Mouse (Mus musculus) neutrophil, adult 83 days (primary cell): Measurements from ENCODE around the gene Ubxn4. TPM values are rescaled to one million over a fixed set of nuclear protein-coding genes. Genes with fewer than 3 reads are reported as not detected.

Source experiments
- total RNA-seq, 2 experiments: library from RNA; stranded (reverse); gene quantifications; one replicate each; pipeline ENCODE4 v1.2.4; 2023

Ubxn4 gene
- total RNA-seq, result 10 to 100 TPM; 49.5 to 59.8 TPM

GRCm38 (mm10) chr1:128243627-128243995 is at the start of gene Ubxn4:
Gene Ubxn4, plus strand, starts transcription at chr1:128243964.

GRCm38 (mm10) chr1:128328218-128328617 is 84.5 kb downstream of the Ubxn4 start, which contains the start of gene Lct:
Gene Lct, minus strand, starts transcription at chr1:128328318.

Other genes starting within 250 kb of the Ubxn4 start
- 1 to 10 TPM; 6.8 to 7.9 TPM for gene Zranb3, start 140.9 kb upstream of the Ubxn4 start, total RNA-seq
- 10 to 100 TPM; 49.0 to 55.1 TPM for gene R3hdm1, start 140.7 kb upstream of the Ubxn4 start, total RNA-seq
- gene Lct, start 84.4 kb downstream of the Ubxn4 start, total RNA-seq, result 1 to 10 TPM; 8.3 to 9.1 TPM
- gene Mcm6, start 115.7 kb downstream of the Ubxn4 start, total RNA-seq, result 100 to 1,000 TPM in 1 of 2 experiments, 10 to 100 TPM in 1; 97.7 to 117 TPM
- 10 to 100 TPM; 70.1 to 82.4 TPM for gene Dars, start 173.4 kb downstream of the Ubxn4 start, total RNA-seq